Mouse (Mus musculus): Measurements from ENCODE around the gene Gyg. TPM values are rescaled to one million over a fixed set of nuclear protein-coding genes. Genes with fewer than 3 reads are reported as not detected.

The Gyg gene
- polyA plus RNA-seq, 1 experiment from 2014 or later: 53.4 TPM

DNA sequence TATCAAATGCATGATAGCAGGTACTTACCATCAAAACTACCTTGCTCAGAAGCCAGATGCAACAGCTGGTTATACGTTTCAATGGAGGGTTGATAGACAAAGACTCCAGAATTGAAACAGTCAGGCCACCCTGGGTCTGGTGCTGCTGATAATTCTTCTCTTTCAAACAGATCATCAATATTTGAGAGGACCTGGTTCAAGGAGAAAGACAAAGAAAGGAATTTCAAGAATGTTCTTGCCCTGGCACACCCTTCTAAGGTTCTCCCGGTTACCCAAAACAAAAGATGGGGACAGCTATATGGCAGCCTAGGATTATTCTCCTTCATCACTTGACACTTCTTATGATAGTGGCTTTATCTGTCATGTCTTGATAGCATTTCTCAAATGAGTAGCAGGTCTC lies 4.6 kb downstream of the Gyg start:
- H3K4me2 ChIP-seq (ENCODE audit: low read length): no peak overlapping the region
- peaks cover 30% of the 10 kb centered on the region for H3K36me3 ChIP-seq (ENCODE audit: control insufficient read depth, insufficient read depth, low read length)
- WGBS: 62% methylated on average over 2 of the region's 2 CpGs
- peaks cover 4% of the 10 kb centered on the region; the same call in 1 of the 2 replicates for H3K4me1 ChIP-seq (replicated peaks; ENCODE audit: control insufficient read depth, insufficient read depth, low read length)
- no peaks in the 10 kb centered on the region for H3K27me3 ChIP-seq (replicated peaks; ENCODE audit: control insufficient read depth, insufficient read depth, low read length)
- no peak overlapping the region for H3K27ac ChIP-seq (ENCODE audit: low read depth)
- no peak for DNase-seq (ENCODE audit: low spot score)
- H3K9ac ChIP-seq (ENCODE audit: low read length): no peak overlapping the region
- no peak for ATAC-seq (replicated peaks; ENCODE audit: low FRiP score, low TSS enrichment, low read depth)
- H3K4me3 ChIP-seq (ENCODE audit: low read depth, low read length): no peak overlapping the region
- no peaks in the 10 kb centered on the region for H3K9me3 ChIP-seq (ENCODE audit: control insufficient read depth, low read length)

GRCm38 (mm10) chr3:20147647-20148046 lies 7.5 kb downstream of the Gyg start:
- no peaks in the 10 kb centered on the region for H3K27me3 ChIP-seq (replicated peaks; ENCODE audit: control insufficient read depth, insufficient read depth, low read length)
- H3K9ac ChIP-seq (ENCODE audit: low read length): no peak overlapping the region
- H3K36me3 ChIP-seq (ENCODE audit: control insufficient read depth, insufficient read depth, low read length): peaks cover 30% of the 10 kb centered on the region
- ATAC-seq (replicated peaks; ENCODE audit: low FRiP score, low TSS enrichment, low read depth): no peak
- no peaks in the 10 kb centered on the region for H3K9me3 ChIP-seq (ENCODE audit: control insufficient read depth, low read length)
- no peak overlapping the region for H3K27ac ChIP-seq (ENCODE audit: low read depth)
- no peak overlapping the region for H3K4me3 ChIP-seq (ENCODE audit: low read depth, low read length)
- 86% methylated on average over 5 of the region's 5 CpGs for WGBS
- no peaks in the 10 kb centered on the region for H3K4me1 ChIP-seq (replicated peaks; ENCODE audit: control insufficient read depth, insufficient read depth, low read length)
- H3K4me2 ChIP-seq (ENCODE audit: low read length): no peak overlapping the region
- no peak for DNase-seq (ENCODE audit: low spot score)

- 74% methylated on average over 7 of the region's 7 CpGs for WGBS
- ATAC-seq (replicated peaks; ENCODE audit: low FRiP score, low TSS enrichment, low read depth): no peak
- peaks cover 30% of the 10 kb centered on the region for H3K36me3 ChIP-seq (ENCODE audit: control insufficient read depth, insufficient read depth, low read length)
Measured at GRCm38 (mm10) chr3:20146884-20147395, 8.2 kb downstream of the Gyg start.

DNA sequence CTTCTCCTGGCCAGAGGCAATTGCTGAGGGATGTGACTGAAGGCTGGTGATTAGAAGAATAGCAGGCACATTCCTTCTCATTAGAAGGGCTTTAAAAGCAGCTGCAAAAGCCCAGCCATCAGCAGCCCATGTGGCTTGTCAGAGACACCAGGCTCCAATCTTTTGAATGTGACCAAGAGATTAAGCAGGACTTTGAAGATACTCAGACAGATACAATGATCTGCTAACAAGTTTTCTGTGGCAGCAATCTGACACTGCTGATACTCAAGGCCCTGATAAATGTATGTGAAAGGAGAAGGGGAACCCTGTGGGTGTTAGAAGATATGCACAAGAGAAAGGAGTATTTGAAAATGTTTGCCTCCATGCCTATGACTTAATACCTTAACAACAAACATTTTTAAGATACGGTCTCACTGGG lies 9.4 kb downstream of the Gyg start:
- H3K27ac ChIP-seq (ENCODE audit: low read depth): no peak overlapping the region
- H3K36me3 ChIP-seq (ENCODE audit: control insufficient read depth, insufficient read depth, low read length): peaks cover 30% of the 10 kb centered on the region
- H3K4me3 ChIP-seq (ENCODE audit: low read depth, low read length): no peak overlapping the region
- ATAC-seq (replicated peaks; ENCODE audit: low FRiP score, low TSS enrichment, low read depth) (no peak), DNase-seq (ENCODE audit: low spot score) (no peak)
- H3K9ac ChIP-seq (ENCODE audit: low read length): no peak overlapping the region
- H3K27me3 ChIP-seq (replicated peaks; ENCODE audit: control insufficient read depth, insufficient read depth, low read length): no peaks in the 10 kb centered on the region
- no peak overlapping the region for H3K4me2 ChIP-seq (ENCODE audit: low read length)
- 68% methylated on average over 1 of the region's 1 CpGs for WGBS
- H3K9me3 ChIP-seq (ENCODE audit: control insufficient read depth, low read length): no peaks in the 10 kb centered on the region
- H3K4me1 ChIP-seq (replicated peaks; ENCODE audit: control insufficient read depth, insufficient read depth, low read length): 0 out of 2 replicates have a peak, but pooled peaks cover 5% of the 10 kb centered on the region

More at GRCm38 (mm10) chr3:20146884-20147395, 8.2 kb downstream of the Gyg start:
- no peaks in the 10 kb centered on the region for H3K27me3 ChIP-seq (replicated peaks; ENCODE audit: control insufficient read depth, insufficient read depth, low read length)
- H3K4me2 ChIP-seq (ENCODE audit: low read length): no peak overlapping the region
- no peaks in the 10 kb centered on the region for H3K4me1 ChIP-seq (replicated peaks; ENCODE audit: control insufficient read depth, insufficient read depth, low read length)
- no peak overlapping the region for H3K9ac ChIP-seq (ENCODE audit: low read length)
- no peak for DNase-seq (ENCODE audit: low spot score)
- no peak overlapping the region for H3K27ac ChIP-seq (ENCODE audit: low read depth)
- no peaks in the 10 kb centered on the region for H3K9me3 ChIP-seq (ENCODE audit: control insufficient read depth, low read length)
- no peak overlapping the region for H3K4me3 ChIP-seq (ENCODE audit: low read depth, low read length)

GRCm38 (mm10) chr3:20144401-20144800 lies 10.7 kb downstream of the Gyg start:
- Histone ChIP-seq H3K9me3 (ENCODE audit: control insufficient read depth, low read length) (no peaks in the 10 kb centered on the region), H3K4me2 (ENCODE audit: low read length) (no peak overlapping the region), H3K27ac (ENCODE audit: low read depth) (no peak overlapping the region), H3K9ac (ENCODE audit: low read length) (no peak overlapping the region), H3K4me1 (replicated peaks; ENCODE audit: control insufficient read depth, insufficient read depth, low read length) (0 out of 2 replicates have a peak, but pooled peaks cover 5% of the 10 kb centered on the region), H3K36me3 (ENCODE audit: control insufficient read depth, insufficient read depth, low read length) (peaks cover 20% of the 10 kb centered on the region), H3K27me3 (replicated peaks; ENCODE audit: control insufficient read depth, insufficient read depth, low read length) (no peaks in the 10 kb centered on the region), H3K4me3 (ENCODE audit: low read depth, low read length) (no peak overlapping the region)
- no peak for DNase-seq (ENCODE audit: low spot score)
- no peak for ATAC-seq (replicated peaks; ENCODE audit: low FRiP score, low TSS enrichment, low read depth)
- WGBS: 43% methylated on average over 2 of the region's 2 CpGs

- Histone ChIP-seq H3K4me3 (ENCODE audit: low read depth, low read length) (no peak overlapping the region), H3K9me3 (ENCODE audit: control insufficient read depth, low read length) (no peaks in the 10 kb centered on the region), H3K27me3 (replicated peaks; ENCODE audit: control insufficient read depth, insufficient read depth, low read length) (no peaks in the 10 kb centered on the region), H3K36me3 (ENCODE audit: control insufficient read depth, insufficient read depth, low read length) (peaks cover 14% of the 10 kb centered on the region), H3K4me2 (ENCODE audit: low read length) (no peak overlapping the region), H3K9ac (ENCODE audit: low read length) (no peak overlapping the region), H3K27ac (ENCODE audit: low read depth) (no peak overlapping the region), H3K4me1 (replicated peaks; ENCODE audit: control insufficient read depth, insufficient read depth, low read length) (0 out of 2 replicates have a peak, but pooled peaks cover 5% of the 10 kb centered on the region)
- WGBS: 79% methylated on average over 3 of the region's 3 CpGs
- DNase-seq (ENCODE audit: low spot score): no peak
- no peak for ATAC-seq (replicated peaks; ENCODE audit: low FRiP score, low TSS enrichment, low read depth)
Measured at GRCm38 (mm10) chr3:20143726-20144125, 11.4 kb downstream of the Gyg start.

GRCm38 (mm10) chr3:20142576-20142975 lies 12.5 kb downstream of the Gyg start:
- no peak overlapping the region for H3K4me2 ChIP-seq (ENCODE audit: low read length)
- H3K4me1 ChIP-seq (replicated peaks; ENCODE audit: control insufficient read depth, insufficient read depth, low read length): 0 out of 2 replicates have a peak, but pooled peaks cover 5% of the 10 kb centered on the region
- H3K9ac ChIP-seq (ENCODE audit: low read length): no peak overlapping the region
- no peak for DNase-seq (ENCODE audit: low spot score)
- no peaks in the 10 kb centered on the region for H3K9me3 ChIP-seq (ENCODE audit: control insufficient read depth, low read length)
- H3K27me3 ChIP-seq (replicated peaks; ENCODE audit: control insufficient read depth, insufficient read depth, low read length): no peaks in the 10 kb centered on the region
- 67% methylated on average over 3 of the region's 3 CpGs for WGBS
- peaks cover 8% of the 10 kb centered on the region for H3K36me3 ChIP-seq (ENCODE audit: control insufficient read depth, insufficient read depth, low read length)
- ATAC-seq (replicated peaks; ENCODE audit: low FRiP score, low TSS enrichment, low read depth): no peak
- H3K27ac ChIP-seq (ENCODE audit: low read depth): no peak overlapping the region
- no peak overlapping the region for H3K4me3 ChIP-seq (ENCODE audit: low read depth, low read length)

DNA sequence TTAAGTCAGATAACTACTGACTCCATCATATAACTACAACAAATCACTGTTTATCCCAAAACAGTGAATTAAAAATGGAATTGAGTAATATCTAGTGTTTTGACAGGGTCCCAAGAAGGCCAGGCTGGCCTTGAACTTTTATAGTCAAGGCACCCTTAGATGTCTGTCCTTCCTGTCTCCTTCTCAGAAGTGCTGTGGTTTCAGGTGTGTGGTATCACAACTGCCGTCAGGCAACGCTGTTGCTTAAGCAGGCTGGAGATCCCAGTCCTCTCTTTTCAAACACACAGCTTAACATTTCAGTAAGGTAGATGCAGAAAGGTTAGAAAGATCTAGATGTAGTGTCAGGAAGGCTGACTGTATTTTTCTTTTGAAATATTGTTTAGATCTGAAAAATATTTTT lies 13.0 kb downstream of the Gyg start:
- no peak for DNase-seq (ENCODE audit: low spot score)
- H3K9ac ChIP-seq (ENCODE audit: low read length): no peak overlapping the region
- no peak overlapping the region for H3K4me3 ChIP-seq (ENCODE audit: low read depth, low read length)
- WGBS: 85% methylated on average over 2 of the region's 2 CpGs
- ATAC-seq (replicated peaks; ENCODE audit: low FRiP score, low TSS enrichment, low read depth): no peak
- no peak overlapping the region for H3K4me2 ChIP-seq (ENCODE audit: low read length)
- peaks cover 6% of the 10 kb centered on the region; the same call in 1 of the 2 replicates for H3K36me3 ChIP-seq (ENCODE audit: control insufficient read depth, insufficient read depth, low read length)
- 0 out of 2 replicates have a peak, but pooled peaks cover 5% of the 10 kb centered on the region for H3K4me1 ChIP-seq (replicated peaks; ENCODE audit: control insufficient read depth, insufficient read depth, low read length)
- no peak overlapping the region for H3K27ac ChIP-seq (ENCODE audit: low read depth)
- no peaks in the 10 kb centered on the region for H3K27me3 ChIP-seq (replicated peaks; ENCODE audit: control insufficient read depth, insufficient read depth, low read length)
- no peaks in the 10 kb centered on the region for H3K9me3 ChIP-seq (ENCODE audit: control insufficient read depth, low read length)

GRCm38 (mm10) chr3:20141679-20142078 lies 13.4 kb downstream of the Gyg start:
- DNase-seq (ENCODE audit: low spot score) (no peak), ATAC-seq (replicated peaks; ENCODE audit: low FRiP score, low TSS enrichment, low read depth) (peak; percentile 83)
- WGBS: 24% methylated on average over 1 of the region's 1 CpGs
- Histone ChIP-seq H3K4me1 (replicated peaks; ENCODE audit: control insufficient read depth, insufficient read depth, low read length) (0 out of 2 replicates have a peak, but pooled peaks cover 5% of the 10 kb centered on the region), H3K9me3 (ENCODE audit: control insufficient read depth, low read length) (no peaks in the 10 kb centered on the region), H3K9ac (ENCODE audit: low read length) (no peak overlapping the region), H3K36me3 (ENCODE audit: control insufficient read depth, insufficient read depth, low read length) (peaks cover 6% of the 10 kb centered on the region; the same call in 1 of the 2 replicates), H3K27ac (ENCODE audit: low read depth) (no peak overlapping the region), H3K27me3 (replicated peaks; ENCODE audit: control insufficient read depth, insufficient read depth, low read length) (no peaks in the 10 kb centered on the region), H3K4me2 (ENCODE audit: low read length) (no peak overlapping the region), H3K4me3 (ENCODE audit: low read depth, low read length) (no peak overlapping the region)

Data from intestine, embryonic 14.5 days (tissue).